Mouse (Mus musculus) lung, adult 2 months (tissue): Measurements from ENCODE around the gene Fdxacb1.

ENCODE experiments used
- CTCF ChIP-seq: fragments of 200-500 bp; IDR thresholded peaks from 2 replicates; pipeline ENCODE4 v1.5.1; 2011; ENCODE audit warnings: mild to moderate bottlenecking, low read length, control low read depth; ENCODE audit not compliant: insufficient read depth
- POLR2A ChIP-seq: fragments of 200-500 bp; IDR thresholded peaks from 2 replicates; pipeline ENCODE4 v1.6.1; 2011; ENCODE audit warnings: low read depth, mild to moderate bottlenecking, control low read depth, low read length, borderline replicate concordance; ENCODE audit errors: extremely low read depth

GRCm38 (mm10) chr9:50763331-50763730, 4.7 kb upstream of the Fdxacb1 start:
- peak; percentile 53 for TF ChIP-seq CTCF
- no peak for TF ChIP-seq POLR2A
